Mouse (Mus musculus) lung, embryonic 15.5 days (tissue): ENCODE measurements around the gene Mtfmt. TPM values are rescaled to one million over a fixed set of nuclear protein-coding genes. Genes with fewer than 3 reads are reported as not detected.

Experiments
- ATAC-seq: fragments of 200-750 bp; cut with Nextera tagmentation; 2 replicates; pipeline ENCODE4 v1.8.0; 2017; ENCODE audit warnings: moderate number of reproducible peaks, borderline replicate concordance; ENCODE audit not compliant: low FRiP score, low TSS enrichment; ENCODE audit errors: extremely low read depth
- H3K27ac ChIP-seq: fragments of 300-500 bp; sonication (generic); 2 replicates; pipeline ENCODE4 v1.5.1; 2015; ENCODE audit warnings: moderate library complexity, mild to moderate bottlenecking, inconsistent platforms
- H3K27me3 ChIP-seq: fragments of 300-500 bp; sonication (generic); 2 replicates; pipeline ENCODE4 v1.6.1; 2015; ENCODE audit warnings: inconsistent platforms
- H3K36me3 ChIP-seq: fragments of 300-500 bp; sonication (generic); 2 replicates; pipeline ENCODE4 v1.6.1; 2015; ENCODE audit warnings: inconsistent platforms
- H3K4me1 ChIP-seq: fragments of 300-500 bp; sonication (generic); 2 replicates; pipeline ENCODE4 v1.6.1; 2015; ENCODE audit warnings: inconsistent platforms
- H3K4me2 ChIP-seq: fragments of 300-500 bp; sonication (generic); 2 replicates; pipeline ENCODE4 v1.6.1; 2015; ENCODE audit warnings: inconsistent platforms, mild to moderate bottlenecking, moderate library complexity
- H3K4me3 ChIP-seq: fragments of 300-500 bp; sonication (generic); 2 replicates; pipeline ENCODE4 v1.5.1; 2015; ENCODE audit warnings: mild to moderate bottlenecking, inconsistent platforms
- H3K9ac ChIP-seq: fragments of 300-500 bp; sonication (generic); 2 replicates; pipeline ENCODE4 v1.6.1; 2015; ENCODE audit warnings: inconsistent platforms
- H3K9me3 ChIP-seq: fragments of 300-500 bp; sonication (generic); 2 replicates; pipeline ENCODE4 v1.6.1; 2016; ENCODE audit warnings: inconsistent platforms
- WGBS: fragments of 180-500 bp; shearing (Covaris S2); methylation state at CpG from one replicate; pipeline ENCODE4 v1.1.7; 2015; 5-methylcytosine and 5-hydroxymethylcytosine counted together
- polyA plus RNA-seq: library from polyadenylated mRNA; unstranded; fragments of >200 nt; fragmentation: Nextera tagmentation; extraction: Ambion mirVana; gene quantifications from 2 replicates; pipeline ENCODE4 v1.2.1, GENCODE M21; 2015

Mtfmt gene
- polyA plus RNA-seq, 1 experiment from 2014 or later: 18.6 TPM

- Histone ChIP-seq H3K27me3 (no peaks in the 10 kb centered on the region), H3K4me2 (no peak overlapping the region), H3K36me3 (no peaks in the 10 kb centered on the region), H3K9ac (no peak overlapping the region), H3K4me1 (0 out of 2 replicates have a peak, but pooled peaks cover 3% of the 10 kb centered on the region), H3K9me3 (no peaks in the 10 kb centered on the region), H3K27ac (no peak overlapping the region), H3K4me3 (no peak overlapping the region)
- WGBS: 86% methylated on average over 5 of the region's 5 CpGs
- ATAC-seq: no peak
Measured at GRCm38 (mm10) chr9:65430921-65431320, 4.7 kb upstream of the Mtfmt start.

- 0 out of 2 replicates have a peak, but pooled peaks have one; percentile 32 for ATAC-seq
Measured at GRCm38 (mm10) chr9:65432236-65432635, 3.3 kb upstream of the Mtfmt start.

GRCm38 (mm10) chr9:65434140-65434539 is 1.4 kb upstream of the Mtfmt start:
- Histone ChIP-seq H3K9me3 (no peaks in the 10 kb centered on the region), H3K4me1 (peaks cover 8% of the 10 kb centered on the region; the same call in 1 of the 2 replicates), H3K4me2 (no peak overlapping the region), H3K27ac (no peak overlapping the region), H3K36me3 (0 out of 2 replicates have a peak, but pooled peaks cover 7% of the 10 kb centered on the region), H3K27me3 (no peaks in the 10 kb centered on the region), H3K4me3 (no peak overlapping the region), H3K9ac (no peak overlapping the region)
- WGBS: 55% methylated on average over 5 of the region's 5 CpGs
- ATAC-seq: no peak

More at GRCm38 (mm10) chr9:65432236-65432635, 3.3 kb upstream of the Mtfmt start:
- 1% methylated on average over 3 of the region's 3 CpGs for WGBS
- Histone ChIP-seq H3K36me3 (no peaks in the 10 kb centered on the region), H3K9ac (no peak overlapping the region), H3K4me1 (peaks cover 8% of the 10 kb centered on the region; the same call in 1 of the 2 replicates), H3K4me3 (no peak overlapping the region), H3K4me2 (no peak overlapping the region), H3K27me3 (no peaks in the 10 kb centered on the region), H3K27ac (no peak overlapping the region), H3K9me3 (no peaks in the 10 kb centered on the region)

- H3K9me3 ChIP-seq: no peaks in the 10 kb centered on the region
- 64% methylated on average over 4 of the region's 4 CpGs for WGBS
- ATAC-seq: no peak
- H3K4me1 ChIP-seq: peaks cover 8% of the 10 kb centered on the region; the same call in 1 of the 2 replicates
- H3K36me3 ChIP-seq: peaks cover 10% of the 10 kb centered on the region; the same call in 1 of the 2 replicates
- H3K4me2 ChIP-seq: peak overlapping the region; percentile 68; the same call in 1 of the 2 replicates
- H3K27ac ChIP-seq: no peak overlapping the region
- H3K9ac ChIP-seq: no peak overlapping the region
- H3K27me3 ChIP-seq: no peaks in the 10 kb centered on the region
- peak overlapping the region; percentile 69; the same call in 1 of the 2 replicates for H3K4me3 ChIP-seq
Measured at GRCm38 (mm10) chr9:65435211-65435610, 371 bp upstream of the Mtfmt start.

- no peak overlapping the region for H3K27ac ChIP-seq
- H3K4me3 ChIP-seq: no peak overlapping the region
- H3K4me2 ChIP-seq: no peak overlapping the region
- WGBS: 90% methylated on average over 4 of the region's 4 CpGs
- no peak for ATAC-seq
- no peaks in the 10 kb centered on the region for H3K4me1 ChIP-seq
- peaks cover 54% of the 10 kb centered on the region for H3K36me3 ChIP-seq
- H3K9ac ChIP-seq: no peak overlapping the region
- H3K27me3 ChIP-seq: no peaks in the 10 kb centered on the region
- no peaks in the 10 kb centered on the region for H3K9me3 ChIP-seq
Measured at GRCm38 (mm10) chr9:65444692-65445091, 9.1 kb downstream of the Mtfmt start.

- no peak for ATAC-seq
- Histone ChIP-seq H3K36me3 (peaks cover 46% of the 10 kb centered on the region), H3K4me2 (no peak overlapping the region), H3K4me3 (no peak overlapping the region), H3K9me3 (no peaks in the 10 kb centered on the region), H3K9ac (no peak overlapping the region), H3K27me3 (no peaks in the 10 kb centered on the region), H3K27ac (no peak overlapping the region), H3K4me1 (no peaks in the 10 kb centered on the region)
- 91% methylated on average over 6 of the region's 6 CpGs for WGBS
Measured at GRCm38 (mm10) chr9:65447951-65448350, 12.4 kb downstream of the Mtfmt start.

- WGBS: 68% methylated on average over 2 of the region's 2 CpGs
- H3K4me3 ChIP-seq: no peak overlapping the region
- H3K4me1 ChIP-seq: peaks cover 18% of the 10 kb centered on the region
- ATAC-seq: no peak
- H3K9me3 ChIP-seq: no peaks in the 10 kb centered on the region
- H3K27ac ChIP-seq: no peak overlapping the region
- H3K9ac ChIP-seq: no peak overlapping the region
- no peaks in the 10 kb centered on the region for H3K27me3 ChIP-seq
- H3K4me2 ChIP-seq: no peak overlapping the region
- no peaks in the 10 kb centered on the region for H3K36me3 ChIP-seq
Measured at GRCm38 (mm10) chr9:65458975-65459374, 23.4 kb downstream of the Mtfmt start.

GRCm38 (mm10) chr9:65460198-65460597 is 24.6 kb downstream of the Mtfmt start:
- 0 out of 2 replicates have a peak overlapping the region, but pooled peaks have one; percentile 35 for H3K27ac ChIP-seq
- 57% methylated on average over 3 of the region's 3 CpGs for WGBS
- peak overlapping the region; percentile 75 for H3K4me2 ChIP-seq
- peaks cover 18% of the 10 kb centered on the region for H3K4me1 ChIP-seq
- H3K9ac ChIP-seq: no peak overlapping the region
- no peak for ATAC-seq
- H3K4me3 ChIP-seq: peak overlapping the region; percentile 70
- H3K36me3 ChIP-seq: no peaks in the 10 kb centered on the region; the same call in 1 of the 2 replicates
- H3K9me3 ChIP-seq: no peaks in the 10 kb centered on the region
- H3K27me3 ChIP-seq: no peaks in the 10 kb centered on the region

- Histone ChIP-seq H3K4me3 (peak within 1 kb of the TSS; percentile 70), H3K27ac (peak within 1 kb of the TSS; percentile 74), H3K27me3 (no peaks in the 10 kb centered on the region), H3K9ac (peak within 1 kb of the TSS; percentile 79), H3K4me2 (peak within 1 kb of the TSS; percentile 75), H3K4me1 (peaks cover 18% of the 10 kb centered on the region), H3K9me3 (no peaks in the 10 kb centered on the region), H3K36me3 (peaks cover 6% of the 10 kb centered on the region; the same call in 1 of the 2 replicates)
- ATAC-seq: peak; percentile 96
- WGBS: under 1% methylated on average over 53 of the region's 53 CpGs
Measured at GRCm38 (mm10) chr9:65460732-65461442, 25.3 kb downstream of the Mtfmt start, which contains the start of gene Spg21. Spg21 (plus strand) TSS chr9:65460947.

GRCm38 (mm10) chr9:65462544-65462943 is 27.0 kb downstream of the Mtfmt start:
- H3K4me2 ChIP-seq: peak overlapping the region; percentile 75; the same call in 1 of the 2 replicates
- no peak overlapping the region for H3K9ac ChIP-seq
- ATAC-seq: no peak
- no peaks in the 10 kb centered on the region for H3K9me3 ChIP-seq
- peaks cover 12% of the 10 kb centered on the region; the same call in 1 of the 2 replicates for H3K36me3 ChIP-seq
- H3K27ac ChIP-seq: peak overlapping the region; percentile 30; the same call in 1 of the 2 replicates
- 52% methylated on average over 5 of the region's 5 CpGs for WGBS
- H3K4me3 ChIP-seq: 0 out of 2 replicates have a peak overlapping the region, but pooled peaks have one; percentile 70
- peaks cover 18% of the 10 kb centered on the region for H3K4me1 ChIP-seq
- no peaks in the 10 kb centered on the region for H3K27me3 ChIP-seq

GRCm38 (mm10) chr9:65464161-65464560 is 28.6 kb downstream of the Mtfmt start:
- peaks cover 18% of the 10 kb centered on the region for H3K4me1 ChIP-seq
- 83% methylated on average over 6 of the region's 6 CpGs for WGBS
- H3K36me3 ChIP-seq: peaks cover 12% of the 10 kb centered on the region; the same call in 1 of the 2 replicates
- H3K4me3 ChIP-seq: no peak overlapping the region
- ATAC-seq: no peak
- no peak overlapping the region for H3K27ac ChIP-seq
- H3K9me3 ChIP-seq: no peaks in the 10 kb centered on the region
- H3K9ac ChIP-seq: no peak overlapping the region
- no peaks in the 10 kb centered on the region for H3K27me3 ChIP-seq
- H3K4me2 ChIP-seq: no peak overlapping the region

- H3K9ac ChIP-seq: no peak overlapping the region
- H3K4me3 ChIP-seq: no peak overlapping the region
- H3K9me3 ChIP-seq: no peaks in the 10 kb centered on the region
- no peaks in the 10 kb centered on the region for H3K27me3 ChIP-seq
- no peak overlapping the region for H3K27ac ChIP-seq
- 91% methylated on average over 2 of the region's 2 CpGs for WGBS
- peaks cover 17% of the 10 kb centered on the region for H3K4me1 ChIP-seq
- no peak overlapping the region for H3K4me2 ChIP-seq
- peaks cover 18% of the 10 kb centered on the region for H3K36me3 ChIP-seq
- no peak for ATAC-seq
Measured at GRCm38 (mm10) chr9:65465241-65465640, 29.7 kb downstream of the Mtfmt start.
